Mouse (Mus musculus) forebrain, postnatal 0 days (tissue): Measurements from ENCODE around the gene Rbfox3. TPM values are rescaled to one million over a fixed set of nuclear protein-coding genes. Genes with fewer than 3 reads are reported as not detected.

ENCODE experiments used
- ATAC-seq: fragments of 200-750 bp; cut with Nextera tagmentation; 2 replicates; pipeline ENCODE4 v1.8.0; 2017; ENCODE audit warnings: mild to moderate bottlenecking, moderate library complexity
- DNase-seq: peaks from one replicate; pipeline ENCODE4 v3.0.0-alpha.2; 2015
- H3K27ac ChIP-seq: fragments of 300-500 bp; sonication (generic); 2 replicates; pipeline ENCODE4 v1.5.1; 2014; ENCODE audit warnings: low read depth, mild to moderate bottlenecking, antibody characterized with exemption, low read length, moderate library complexity, mixed read lengths
- H3K27me3 ChIP-seq: fragments of 300-500 bp; sonication (generic); 2 replicates; pipeline ENCODE4 v1.6.1; 2014; ENCODE audit warnings: mild to moderate bottlenecking, low read length, mixed read lengths; ENCODE audit not compliant: insufficient read depth
- H3K36me3 ChIP-seq: fragments of 300-500 bp; sonication (generic); 2 replicates; pipeline ENCODE4 v1.6.1; 2014; ENCODE audit warnings: mild to moderate bottlenecking, moderate library complexity; ENCODE audit not compliant: insufficient read depth
- H3K4me1 ChIP-seq: fragments of 300-500 bp; sonication (generic); 2 replicates; pipeline ENCODE4 v1.6.1; 2014; ENCODE audit warnings: antibody characterized with exemption; ENCODE audit not compliant: insufficient read depth
- H3K4me2 ChIP-seq: fragments of 300-500 bp; sonication (generic); 2 replicates; pipeline ENCODE4 v1.6.1; 2014; ENCODE audit warnings: low read depth, mild to moderate bottlenecking, moderate library complexity
- H3K4me3 ChIP-seq: fragments of 300-500 bp; sonication (generic); 2 replicates; pipeline ENCODE4 v1.5.1; 2014; ENCODE audit warnings: low read depth, low read length, mixed read lengths
- H3K9ac ChIP-seq: fragments of 300-500 bp; sonication (generic); 2 replicates; pipeline ENCODE4 v1.6.1; 2014; ENCODE audit warnings: mild to moderate bottlenecking
- H3K9me3 ChIP-seq: fragments of 300-500 bp; sonication (generic); 2 replicates; pipeline ENCODE4 v1.6.1; 2016; ENCODE audit warnings: low read length
- CTCF ChIP-seq: sonication (generic); IDR thresholded peaks from 2 replicates; pipeline ENCODE4 v1.5.1; 2016; ENCODE audit warnings: antibody characterized with exemption, control low read depth, low read depth
- WGBS: fragments of 180-500 bp; shearing (Covaris S2); extraction: QIAGEN DNeasy Blood & Tissue Kit; methylation state at CpG from one replicate; pipeline ENCODE4 v1.1.7; 2014; 5-methylcytosine and 5-hydroxymethylcytosine counted together
- polyA plus RNA-seq: library from polyadenylated mRNA; unstranded; fragments of >200 nt; fragmentation: Nextera tagmentation; extraction: Ambion mirVana; gene quantifications from 2 replicates; pipeline ENCODE4 v1.2.1, GENCODE M21; 2015
- total RNA-seq: library from RNA; depleted of rRNA; stranded (reverse); fragments of >200 nt; gene quantifications from 2 replicates; pipeline ENCODE4 v1.2.3, GENCODE M21; 2014

Rbfox3 gene
- total and polyA plus RNA-seq, 2 experiments from 2014 or later: 37.3 to 82.3 TPM

GRCm38 (mm10) chr11:118874022-118874421 is 37.4 kb downstream of the Rbfox3 start:
- no peak for DNase-seq
- Histone ChIP-seq H3K4me3 (no peak overlapping the region), H3K27ac (no peak overlapping the region), H3K27me3 (no peaks in the 10 kb centered on the region), H3K9ac (no peak overlapping the region), H3K4me1 (0 out of 2 replicates have a peak, but pooled peaks cover 7% of the 10 kb centered on the region), H3K4me2 (no peak overlapping the region), H3K36me3 (no peaks in the 10 kb centered on the region), H3K9me3 (no peaks in the 10 kb centered on the region)
- WGBS: 52% methylated on average over 11 of the region's 11 CpGs
- ATAC-seq: no peak
- TF ChIP-seq CTCF: no peak

- DNase-seq (no peak), ATAC-seq (no peak)
- Histone ChIP-seq H3K4me2 (no peak overlapping the region), H3K4me3 (no peak overlapping the region), H3K9me3 (no peaks in the 10 kb centered on the region), H3K27me3 (no peaks in the 10 kb centered on the region), H3K9ac (no peak overlapping the region), H3K27ac (no peak overlapping the region), H3K4me1 (0 out of 2 replicates have a peak, but pooled peaks cover 7% of the 10 kb centered on the region), H3K36me3 (no peaks in the 10 kb centered on the region)
- no peak for TF ChIP-seq CTCF
- 75% methylated on average over 10 of the region's 10 CpGs for WGBS
These were observed 39.9 kb downstream of the Rbfox3 start for GRCm38 (mm10) chr11:118871527-118871926.

- Histone ChIP-seq H3K9me3 (no peaks in the 10 kb centered on the region), H3K4me3 (no peak overlapping the region), H3K36me3 (no peaks in the 10 kb centered on the region), H3K4me1 (no peaks in the 10 kb centered on the region), H3K9ac (no peak overlapping the region), H3K4me2 (no peak overlapping the region), H3K27me3 (no peaks in the 10 kb centered on the region), H3K27ac (no peak overlapping the region)
- WGBS: 80% methylated on average over 3 of the region's 3 CpGs
- no peak for DNase-seq
- no peak for ATAC-seq
- no peak for TF ChIP-seq CTCF
These were observed 48.0 kb downstream of the Rbfox3 start for GRCm38 (mm10) chr11:118863360-118863759.

GRCm38 (mm10) chr11:118861801-118862431 is 49.5 kb downstream of the Rbfox3 start:
- H3K27me3 ChIP-seq: no peaks in the 10 kb centered on the region
- DNase-seq: no peak

GRCm38 (mm10) chr11:118861246-118861645 is 50.2 kb downstream of the Rbfox3 start:
- no peak for TF ChIP-seq CTCF
- no peak overlapping the region for H3K27ac ChIP-seq
- DNase-seq (no peak), ATAC-seq (no peak)
- H3K4me2 ChIP-seq: no peak overlapping the region
- no peaks in the 10 kb centered on the region for H3K36me3 ChIP-seq
- no peak overlapping the region for H3K9ac ChIP-seq
- 59% methylated on average over 6 of the region's 6 CpGs for whole genome bisulfite sequencing
- no peaks in the 10 kb centered on the region for H3K9me3 ChIP-seq
- no peaks in the 10 kb centered on the region for H3K4me1 ChIP-seq
- H3K4me3 ChIP-seq: no peak overlapping the region
- H3K27me3 ChIP-seq: no peaks in the 10 kb centered on the region

More at GRCm38 (mm10) chr11:118861801-118862431, 49.5 kb downstream of the Rbfox3 start:
- 79% methylated on average over 15 of the region's 15 CpGs for WGBS
- Histone ChIP-seq H3K4me3 (no peak overlapping the region), H3K9ac (no peak overlapping the region), H3K36me3 (no peaks in the 10 kb centered on the region), H3K27ac (no peak overlapping the region), H3K9me3 (no peaks in the 10 kb centered on the region), H3K4me1 (no peaks in the 10 kb centered on the region), H3K4me2 (no peak overlapping the region)
- TF ChIP-seq CTCF: no peak
- no peak for ATAC-seq

GRCm38 (mm10) chr11:118860812-118861211 is 50.6 kb downstream of the Rbfox3 start:
- no peak overlapping the region for H3K4me2 ChIP-seq
- H3K4me3 ChIP-seq: no peak overlapping the region
- H3K4me1 ChIP-seq: no peaks in the 10 kb centered on the region
- ATAC-seq (no peak), DNase-seq (no peak)
- H3K9ac ChIP-seq: no peak overlapping the region
- H3K27ac ChIP-seq: no peak overlapping the region
- H3K9me3 ChIP-seq: no peaks in the 10 kb centered on the region
- WGBS: 88% methylated on average over 8 of the region's 8 CpGs
- H3K27me3 ChIP-seq: no peaks in the 10 kb centered on the region
- no peaks in the 10 kb centered on the region for H3K36me3 ChIP-seq
- TF ChIP-seq CTCF: no peak

- Histone ChIP-seq H3K4me1 (no peaks in the 10 kb centered on the region), H3K9me3 (no peaks in the 10 kb centered on the region), H3K4me2 (no peak overlapping the region), H3K9ac (no peak overlapping the region), H3K4me3 (no peak overlapping the region), H3K27me3 (no peaks in the 10 kb centered on the region), H3K27ac (no peak overlapping the region), H3K36me3 (no peaks in the 10 kb centered on the region)
- 62% methylated on average over 5 of the region's 5 CpGs for WGBS
- TF ChIP-seq CTCF: no peak
- no peak for ATAC-seq
- no peak for DNase-seq
These were observed 51.6 kb downstream of the Rbfox3 start for GRCm38 (mm10) chr11:118859839-118860238.
